Mouse (Mus musculus) lung, embryonic 16.5 days (tissue): ENCODE measurements around the gene Prkar2b. TPM values are rescaled to one million over a fixed set of nuclear protein-coding genes. Genes with fewer than 3 reads are reported as not detected.
A peak's percentile ranks its signal among the peaks of the same experiment; 100 is the strongest.

Source experiments
- ATAC-seq: fragments of 200-750 bp; cut with Nextera tagmentation; 2 replicates; pipeline ENCODE4 v1.8.0; 2017; ENCODE audit warnings: low read depth, mild to moderate bottlenecking, moderate library complexity
- H3K27ac ChIP-seq: fragments of 300-500 bp; sonication (generic); 2 replicates; pipeline ENCODE4 v1.5.1; 2014; ENCODE audit warnings: mild to moderate bottlenecking, control low read depth, low read length
- H3K27me3 ChIP-seq: fragments of 300-500 bp; sonication (generic); 2 replicates; pipeline ENCODE4 v1.6.1; 2014; ENCODE audit warnings: low read depth, low read length, mixed read lengths; ENCODE audit not compliant: control insufficient read depth, insufficient read depth
- H3K36me3 ChIP-seq: fragments of 300-500 bp; sonication (generic); 2 replicates; pipeline ENCODE4 v1.6.1; 2014; ENCODE audit warnings: low read length; ENCODE audit not compliant: control insufficient read depth, insufficient read depth
- H3K4me1 ChIP-seq: fragments of 300-500 bp; sonication (generic); replicated peaks from 2 replicates; pipeline ENCODE4 v1.6.1; 2014; ENCODE audit warnings: low read length, mixed read lengths; ENCODE audit not compliant: control insufficient read depth, insufficient read depth
- H3K4me2 ChIP-seq: fragments of 300-500 bp; sonication (generic); 2 replicates; pipeline ENCODE4 v1.6.1; 2014; ENCODE audit warnings: low read depth, low read length, control low read depth
- H3K4me3 ChIP-seq: fragments of 300-500 bp; sonication (generic); 2 replicates; pipeline ENCODE4 v1.5.1; 2014; ENCODE audit warnings: mild to moderate bottlenecking, low read length, control low read depth
- H3K9ac ChIP-seq: fragments of 300-500 bp; sonication (generic); 2 replicates; pipeline ENCODE4 v1.6.1; 2014; ENCODE audit warnings: low read length, control low read depth
- H3K9me3 ChIP-seq: fragments of 300-500 bp; sonication (generic); 2 replicates; pipeline ENCODE4 v1.6.1; 2016; ENCODE audit warnings: low read length; ENCODE audit not compliant: control insufficient read depth
- WGBS: fragments of 180-500 bp; shearing (Covaris S2); extraction: QIAGEN DNeasy Blood & Tissue Kit; methylation state at CpG from one replicate; pipeline ENCODE4 v1.1.7; 2014; 5-methylcytosine and 5-hydroxymethylcytosine counted together
- polyA plus RNA-seq: library from polyadenylated mRNA; unstranded; fragments of >200 nt; fragmentation: Nextera tagmentation; extraction: Ambion mirVana; gene quantifications from 2 replicates; pipeline ENCODE4 v1.2.1, GENCODE M21; 2015

The Prkar2b gene
- polyA plus RNA-seq, 1 experiment from 2014 or later = 18.3 TPM

DNA sequence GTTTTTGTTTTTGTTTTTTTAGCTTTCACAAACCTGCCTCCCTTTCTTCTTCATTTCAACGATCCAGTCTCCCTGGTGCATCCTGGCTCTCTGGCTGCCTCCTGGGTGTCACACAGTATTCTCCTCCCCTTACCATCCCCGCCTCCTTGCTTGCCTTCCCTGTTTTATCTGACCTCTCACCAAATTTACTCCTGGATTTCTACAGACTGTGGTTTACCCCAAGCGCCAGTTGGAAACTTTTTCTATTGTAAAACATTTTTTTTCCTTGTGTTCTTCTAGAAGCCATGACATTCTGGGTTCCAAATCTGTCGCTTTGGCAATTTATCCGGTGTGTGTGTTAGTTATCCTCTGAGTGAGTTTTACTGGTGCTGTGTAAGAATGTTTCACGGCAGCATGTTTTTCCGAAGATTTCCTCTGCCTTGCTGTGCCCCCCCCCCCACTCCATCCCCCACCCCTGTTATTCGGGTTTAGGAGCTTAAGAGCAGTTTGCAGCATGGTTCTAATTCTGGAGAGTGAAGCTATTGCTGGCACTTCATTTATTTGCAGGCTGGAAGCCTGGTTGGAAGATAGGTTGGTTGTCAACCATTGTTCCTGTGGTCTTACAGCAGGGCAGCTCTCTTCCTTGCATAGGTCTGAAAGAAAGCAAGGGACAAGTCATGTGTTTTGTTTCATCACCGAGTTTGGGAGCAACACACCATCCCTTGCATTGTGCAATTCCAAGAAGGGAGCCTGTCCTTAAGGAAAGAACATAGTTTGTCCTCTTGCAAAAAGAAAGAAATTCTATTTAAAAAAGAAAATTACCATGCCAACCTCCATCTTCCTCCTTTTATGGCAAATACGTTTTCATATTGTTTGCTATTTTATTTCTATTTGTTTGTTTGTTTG, 15.0 kb upstream of the Prkar2b start:
- WGBS = 64% methylated on average over 10 of the region's 10 CpGs

DNA sequence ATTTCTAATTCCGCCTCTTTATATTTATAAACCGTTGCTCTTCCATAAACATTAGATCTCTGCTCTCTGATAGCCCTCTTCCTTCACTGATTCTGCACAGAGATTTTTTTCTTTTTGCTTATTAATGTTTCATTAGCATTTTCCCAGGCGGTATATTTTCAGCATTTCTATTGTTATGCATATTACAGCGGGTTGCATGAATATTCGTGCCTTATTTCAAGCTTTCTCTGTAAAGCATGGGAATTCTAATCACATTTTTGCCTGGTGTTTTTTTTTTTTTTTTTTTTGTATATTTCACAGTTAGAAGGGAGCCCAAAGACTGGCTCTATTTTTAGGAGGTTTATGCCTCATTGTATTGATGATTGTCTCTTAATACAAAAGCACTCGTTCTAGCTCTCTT, 13.2 kb upstream of the Prkar2b start:
- Histone ChIP-seq H3K4me2 (no peak overlapping the region), H3K9ac (no peak overlapping the region), H3K36me3 (no peaks in the 10 kb centered on the region), H3K27me3 (no peaks in the 10 kb centered on the region), H3K4me1 (no peaks in the 10 kb centered on the region), H3K9me3 (no peaks in the 10 kb centered on the region), H3K4me3 (no peak overlapping the region), H3K27ac (no peak overlapping the region)
- ATAC-seq = no peak
- WGBS = 72% methylated on average over 6 of the region's 6 CpGs

More for the DNA sequence above, 15.0 kb upstream of the Prkar2b start:
- Histone ChIP-seq H3K4me1 (no peaks in the 10 kb centered on the region), H3K27ac (no peak overlapping the region), H3K36me3 (no peaks in the 10 kb centered on the region), H3K9me3 (no peaks in the 10 kb centered on the region), H3K4me3 (no peak overlapping the region), H3K9ac (no peak overlapping the region), H3K27me3 (no peaks in the 10 kb centered on the region), H3K4me2 (no peak overlapping the region)
- ATAC-seq = no peak

DNA sequence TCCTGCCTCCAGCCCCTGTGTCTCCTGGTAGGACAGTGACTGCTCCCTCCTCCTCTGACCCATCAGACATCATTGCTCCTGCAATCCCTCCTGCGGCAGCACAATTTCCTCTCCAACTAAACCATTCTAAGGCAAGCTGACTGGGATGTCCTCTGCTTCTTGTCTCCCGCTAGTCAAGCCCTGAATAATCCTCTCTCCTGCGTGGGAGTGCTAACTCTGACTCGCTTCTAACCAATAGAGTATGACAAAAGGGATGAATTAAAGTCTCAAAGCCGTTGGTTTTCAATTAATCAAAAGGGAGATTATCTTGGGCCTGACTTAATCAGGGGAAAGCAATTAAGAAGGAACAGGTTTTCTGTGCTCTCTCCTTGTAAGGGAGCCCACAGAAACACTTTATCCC, 4.9 kb upstream of the Prkar2b start:
- 57% methylated on average over 5 of the region's 5 CpGs for WGBS
- Histone ChIP-seq H3K27ac (no peak overlapping the region), H3K9me3 (no peaks in the 10 kb centered on the region), H3K4me2 (no peak overlapping the region), H3K4me3 (no peak overlapping the region), H3K9ac (no peak overlapping the region), H3K4me1 (0 out of 2 replicates have a peak, but pooled peaks cover 3% of the 10 kb centered on the region), H3K27me3 (no peaks in the 10 kb centered on the region), H3K36me3 (no peaks in the 10 kb centered on the region)
- no peak for ATAC-seq

DNA sequence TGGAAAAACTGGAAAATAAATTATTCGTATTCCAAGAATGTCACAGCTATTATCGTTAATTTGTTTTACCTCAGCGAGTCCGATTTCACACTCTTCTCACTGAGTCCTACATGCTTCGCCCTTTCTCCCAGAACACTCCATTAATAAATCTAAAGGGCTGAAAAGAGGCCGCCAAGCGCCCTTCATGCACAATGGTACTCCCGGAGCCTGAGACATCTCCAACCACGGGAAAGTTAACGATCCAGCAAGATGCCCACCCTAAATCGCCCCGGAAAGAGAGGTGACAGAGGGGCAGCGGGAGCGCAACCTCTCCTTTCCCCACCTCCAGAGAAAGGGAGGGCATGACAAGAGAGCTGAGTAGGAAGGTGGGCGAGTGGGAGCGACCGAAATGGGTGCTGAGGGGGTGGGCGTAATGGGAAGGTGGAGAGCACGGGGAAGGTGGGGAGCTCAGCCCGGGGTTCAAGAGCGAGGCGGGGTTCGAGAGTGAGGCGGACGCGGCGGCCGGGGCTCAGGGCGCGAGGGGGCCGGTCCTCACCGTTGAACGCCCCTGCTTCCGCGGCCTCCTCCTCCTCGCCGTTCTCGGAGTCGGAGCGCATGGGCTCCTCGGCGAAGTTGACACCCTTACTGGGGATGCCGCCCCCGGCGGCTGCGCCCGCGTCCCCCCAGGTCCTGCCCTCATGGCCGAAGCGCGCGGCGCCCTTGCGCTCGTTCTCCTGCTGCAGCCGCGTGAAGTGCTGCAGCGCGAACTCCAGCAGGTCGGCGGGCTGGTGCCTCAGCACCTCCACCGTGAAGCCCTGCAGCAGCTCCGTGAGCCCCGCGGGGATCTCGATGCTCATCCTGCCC, 628 bp downstream of the Prkar2b start:
- Histone ChIP-seq H3K9ac (peak overlapping the region; percentile 88), H3K9me3 (no peaks in the 10 kb centered on the region), H3K4me3 (peak overlapping the region; percentile 85), H3K36me3 (no peaks in the 10 kb centered on the region), H3K4me1 (peaks cover 7% of the 10 kb centered on the region; the same call in 1 of the 2 replicates), H3K4me2 (peak overlapping the region; percentile 99), H3K27ac (peak overlapping the region; percentile 89), H3K27me3 (no peaks in the 10 kb centered on the region)
- WGBS = under 1% methylated on average over 64 of the region's 66 CpGs
- ATAC-seq = peak; percentile 74

DNA sequence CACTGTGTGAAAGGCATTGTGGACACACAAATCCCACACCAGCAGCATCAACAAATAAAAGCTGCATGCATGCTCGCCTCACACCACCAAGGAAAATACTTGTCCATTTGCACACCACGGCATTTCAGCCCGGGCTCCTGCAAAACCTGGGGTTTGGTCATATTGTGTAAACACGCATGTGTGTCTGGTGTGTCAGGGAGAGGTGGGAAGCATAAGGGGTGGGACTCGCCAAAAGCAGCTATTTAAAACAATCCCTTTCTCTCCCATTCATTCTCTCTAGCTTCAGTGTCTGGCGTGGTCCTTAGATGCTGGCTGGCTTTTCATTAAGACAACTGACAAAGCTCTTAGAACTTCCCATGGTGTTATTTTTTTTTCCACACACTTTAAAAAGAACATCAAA, 1.4 kb downstream of the Prkar2b start:
- H3K9me3 ChIP-seq = no peaks in the 10 kb centered on the region
- H3K4me1 ChIP-seq = peaks cover 11% of the 10 kb centered on the region
- peak overlapping the region; percentile 36 for H3K4me2 ChIP-seq
- peak overlapping the region; percentile 85 for H3K4me3 ChIP-seq
- H3K36me3 ChIP-seq = no peaks in the 10 kb centered on the region
- WGBS = 34% methylated on average over 6 of the region's 6 CpGs
- no peak overlapping the region for H3K9ac ChIP-seq
- no peaks in the 10 kb centered on the region for H3K27me3 ChIP-seq
- no peak overlapping the region for H3K27ac ChIP-seq
- no peak for ATAC-seq

DNA sequence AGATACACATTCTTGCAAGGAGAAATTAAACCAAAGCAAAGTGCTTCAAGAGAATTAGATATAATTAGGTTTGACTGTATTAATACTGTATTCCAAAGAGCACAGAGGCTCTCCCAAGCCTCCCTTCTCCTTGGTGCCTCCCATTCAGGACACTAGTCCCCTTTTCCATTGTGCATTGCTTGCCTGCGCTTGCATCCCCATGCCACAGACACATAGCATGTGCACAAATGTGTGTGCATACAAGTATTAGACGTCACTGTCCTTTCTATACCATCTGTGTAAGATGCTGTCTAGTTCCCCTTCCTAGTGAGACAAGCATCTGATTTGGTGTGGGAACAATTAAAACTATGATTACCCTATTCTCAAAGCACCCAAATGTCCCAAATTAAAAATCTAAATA, 2.0 kb downstream of the Prkar2b start:
- WGBS = 68% methylated on average over 2 of the region's 2 CpGs
- H3K4me2 ChIP-seq = no peak overlapping the region
- H3K27me3 ChIP-seq = no peaks in the 10 kb centered on the region
- H3K4me3 ChIP-seq = no peak overlapping the region
- H3K36me3 ChIP-seq = no peaks in the 10 kb centered on the region
- no peak overlapping the region for H3K27ac ChIP-seq
- H3K4me1 ChIP-seq = peaks cover 11% of the 10 kb centered on the region
- H3K9me3 ChIP-seq = no peaks in the 10 kb centered on the region
- H3K9ac ChIP-seq = no peak overlapping the region
- no peak for ATAC-seq

DNA sequence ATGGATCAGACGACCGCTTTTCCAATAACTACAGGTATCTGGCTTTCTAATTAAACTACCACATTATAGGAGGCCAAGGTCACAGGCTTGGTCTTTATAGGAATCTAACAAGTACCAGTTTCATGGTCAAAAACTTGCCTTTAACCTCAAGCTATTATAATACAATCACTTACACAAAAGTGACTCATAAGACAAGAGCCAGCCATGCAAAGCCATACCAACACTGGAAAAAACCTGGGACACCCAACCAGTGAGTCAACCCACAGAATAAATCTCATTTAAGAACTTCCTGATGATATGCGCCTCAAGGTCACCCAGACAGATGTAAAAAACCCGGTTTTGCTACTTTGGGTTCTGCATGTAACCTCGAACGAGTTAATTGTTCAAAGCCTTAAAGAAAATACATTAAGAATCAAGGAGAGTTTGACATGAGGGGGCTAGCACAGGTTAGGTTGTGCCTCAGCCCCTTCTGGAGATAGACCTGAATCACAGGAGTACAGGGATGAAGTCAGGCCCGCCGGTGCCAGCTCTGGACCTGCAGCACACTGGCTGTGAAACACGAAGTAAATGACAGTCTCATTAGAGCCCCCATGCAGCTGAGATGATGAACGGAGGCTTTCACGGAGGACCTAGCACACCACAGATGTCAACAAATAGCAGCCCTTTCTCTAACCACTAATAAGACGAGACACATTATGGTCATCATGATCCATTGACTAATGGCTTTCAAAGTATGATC, 3.5 kb downstream of the Prkar2b start:
- H3K9ac ChIP-seq = no peak overlapping the region
- H3K27ac ChIP-seq = no peak overlapping the region
- no peaks in the 10 kb centered on the region for H3K27me3 ChIP-seq
- peaks cover 11% of the 10 kb centered on the region for H3K4me1 ChIP-seq
- no peak for ATAC-seq
- H3K36me3 ChIP-seq = no peaks in the 10 kb centered on the region
- no peak overlapping the region for H3K4me3 ChIP-seq
- WGBS = 81% methylated on average over 12 of the region's 12 CpGs
- no peaks in the 10 kb centered on the region for H3K9me3 ChIP-seq
- H3K4me2 ChIP-seq = no peak overlapping the region

DNA sequence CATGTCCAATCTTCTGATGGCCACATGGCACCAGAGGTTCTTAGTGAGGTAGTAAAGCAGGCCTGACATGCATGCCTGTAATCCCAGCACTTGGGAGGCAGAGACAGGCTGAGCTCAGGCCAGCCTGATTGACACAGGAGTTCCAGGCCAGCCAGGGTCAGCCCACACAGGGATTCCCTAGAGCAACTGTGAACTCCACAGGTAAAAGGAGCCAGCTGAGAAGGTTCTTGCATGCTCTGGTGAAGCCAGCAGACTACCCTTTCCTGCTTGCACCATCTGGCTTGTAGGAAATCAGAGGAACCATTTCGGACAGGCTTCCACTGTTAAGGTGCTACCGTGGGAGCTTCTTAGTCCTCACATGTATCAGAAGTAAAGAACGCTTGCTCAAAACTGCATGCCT, 5.3 kb downstream of the Prkar2b start:
- Histone ChIP-seq H3K27ac (no peak overlapping the region), H3K4me3 (no peak overlapping the region), H3K36me3 (no peaks in the 10 kb centered on the region), H3K27me3 (no peaks in the 10 kb centered on the region), H3K4me2 (no peak overlapping the region), H3K9me3 (no peaks in the 10 kb centered on the region), H3K4me1 (peaks cover 10% of the 10 kb centered on the region), H3K9ac (no peak overlapping the region)
- WGBS = 95% methylated on average over 3 of the region's 3 CpGs
- no peak for ATAC-seq
